Mouse (Mus musculus): ENCODE measurements at regions not wholly inside any gene's neighbourhood (a gene's known extent, or its start where the extent isn't known, plus 50 kb on each side); places are given as distances from the start of the nearest gene placed in this dataset.

- Histone ChIP-seq H3K4me1 (ENCODE audit: control insufficient read depth, insufficient read depth, low read length) (no peaks in the 10 kb centered on the region), H3K4me3 (replicated peaks; ENCODE audit: extremely low read depth, low read depth, low read length) (no peak overlapping the region)
- TF ChIP-seq CTCF (IDR thresholded peaks at IDR 0.05; ENCODE audit: insufficient read depth, low read length) (no peak), POLR2A (IDR thresholded peaks at IDR 0.05; ENCODE audit: borderline replicate concordance, extremely low read depth, low read depth, low read length) (no peak)
- WGBS, result 92% methylated on average over 13 of the region's 13 CpGs
- no peak for DNase-seq
Observed at GRCm38 (mm10) chr2:50744625-50745214, 404.2 kb downstream of the Rnd3 start.

- no peak for TF ChIP-seq CTCF (IDR thresholded peaks at IDR 0.05; ENCODE audit: insufficient read depth, low read length)
- TF ChIP-seq POLR2A (IDR thresholded peaks at IDR 0.05; ENCODE audit: borderline replicate concordance, extremely low read depth, low read depth, low read length), result no peak
- WGBS, result 96% methylated on average over 3 of the region's 3 CpGs
- Histone ChIP-seq H3K4me1 (ENCODE audit: control insufficient read depth, insufficient read depth, low read length) (no peaks in the 10 kb centered on the region), H3K4me3 (replicated peaks; ENCODE audit: extremely low read depth, low read depth, low read length) (no peak overlapping the region)
- DNase-seq, result no peak
Observed at GRCm38 (mm10) chr2:50743785-50744258, 405.1 kb downstream of the Rnd3 start.

DNA sequence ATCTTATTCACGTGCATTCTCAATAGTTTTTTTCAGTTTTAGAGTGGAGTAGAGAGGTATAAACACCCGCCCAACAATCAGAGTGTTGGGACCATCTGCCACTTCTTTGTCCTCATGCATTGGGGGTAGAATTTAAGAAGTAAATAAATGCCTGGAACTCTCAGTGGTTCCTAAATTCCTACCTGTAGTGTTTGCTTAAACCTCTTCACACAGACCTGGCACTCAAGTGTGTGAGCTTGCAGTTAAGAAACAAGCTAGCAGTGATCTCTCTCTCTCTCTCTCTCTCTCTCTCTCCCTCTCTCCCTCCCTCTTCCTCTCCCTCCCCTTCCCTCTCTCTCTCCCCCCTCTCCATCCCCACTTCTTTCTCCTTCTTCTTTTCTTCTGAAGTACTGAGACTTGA is 406.5 kb downstream of the Rnd3 start:
- TF ChIP-seq POLR2A (IDR thresholded peaks at IDR 0.05; ENCODE audit: borderline replicate concordance, extremely low read depth, low read depth, low read length), result no peak
- no peak for TF ChIP-seq CTCF (IDR thresholded peaks at IDR 0.05; ENCODE audit: insufficient read depth, low read length)
- WGBS, result 53% methylated on average over 2 of the region's 2 CpGs
- no peak overlapping the region for H3K4me3 ChIP-seq (replicated peaks; ENCODE audit: extremely low read depth, low read depth, low read length)
- no peaks in the 10 kb centered on the region for H3K4me1 ChIP-seq (ENCODE audit: control insufficient read depth, insufficient read depth, low read length)
- DNase-seq, result no peak

DNA sequence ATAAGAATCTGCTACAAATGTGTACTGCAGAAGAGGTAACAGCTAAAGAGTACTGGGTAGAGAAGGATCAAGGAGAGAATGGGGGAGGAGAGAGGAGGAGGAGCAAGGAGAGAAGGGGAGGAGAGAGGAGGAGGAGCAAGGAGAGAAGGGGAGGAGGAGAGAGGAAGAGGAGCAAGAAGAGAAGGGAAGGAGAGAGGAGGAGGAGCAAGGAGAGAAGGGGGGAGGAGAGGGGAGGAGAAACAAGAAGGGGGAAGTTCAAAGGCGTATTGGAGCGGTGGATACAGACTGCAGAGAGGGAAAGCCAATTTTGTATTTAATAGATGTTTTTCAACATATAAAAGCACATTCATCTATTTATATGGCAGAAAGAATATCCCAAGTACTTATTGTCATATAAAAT is 407.6 kb downstream of the Rnd3 start:
- TF ChIP-seq CTCF (IDR thresholded peaks at IDR 0.05; ENCODE audit: insufficient read depth, low read length) (no peak), POLR2A (IDR thresholded peaks at IDR 0.05; ENCODE audit: borderline replicate concordance, extremely low read depth, low read depth, low read length) (no peak)
- DNase-seq, result no peak
- no peak overlapping the region for H3K4me3 ChIP-seq (replicated peaks; ENCODE audit: extremely low read depth, low read depth, low read length)
- WGBS, result 68% methylated on average over 2 of the region's 2 CpGs
- H3K4me1 ChIP-seq (ENCODE audit: control insufficient read depth, insufficient read depth, low read length), result no peaks in the 10 kb centered on the region

DNA sequence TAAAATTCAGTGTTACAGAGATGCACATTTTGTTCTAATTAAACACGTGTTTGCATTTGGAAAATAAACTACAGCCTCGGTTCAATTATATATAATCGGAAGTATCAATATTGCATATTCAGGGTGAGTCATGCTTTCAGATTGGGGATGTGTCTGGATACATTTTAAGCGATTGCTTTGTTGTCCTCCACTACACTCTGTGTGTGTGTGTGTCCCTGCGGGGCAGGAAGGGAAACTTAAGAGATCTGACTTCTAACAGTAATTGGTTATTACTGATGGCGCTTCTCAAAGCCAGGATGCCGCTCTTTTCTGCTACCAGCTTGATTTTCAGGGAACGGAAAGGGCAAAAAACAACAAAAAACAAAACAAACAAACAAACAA is 409.3 kb downstream of the Rnd3 start:
- no peak overlapping the region for H3K4me3 ChIP-seq (replicated peaks; ENCODE audit: extremely low read depth, low read depth, low read length)
- no peaks in the 10 kb centered on the region for H3K4me1 ChIP-seq (ENCODE audit: control insufficient read depth, insufficient read depth, low read length)
- DNase-seq, result no peak
- WGBS, result 89% methylated on average over 8 of the region's 8 CpGs
- TF ChIP-seq POLR2A (IDR thresholded peaks at IDR 0.05; ENCODE audit: borderline replicate concordance, extremely low read depth, low read depth, low read length) (no peak), CTCF (IDR thresholded peaks at IDR 0.05; ENCODE audit: insufficient read depth, low read length) (no peak)

GRCm38 (mm10) chr2:50738936-50739598 is 409.8 kb downstream of the Rnd3 start:
- Histone ChIP-seq H3K4me3 (replicated peaks; ENCODE audit: extremely low read depth, low read depth, low read length) (no peak overlapping the region), H3K4me1 (ENCODE audit: control insufficient read depth, insufficient read depth, low read length) (no peaks in the 10 kb centered on the region)
- TF ChIP-seq CTCF (IDR thresholded peaks at IDR 0.05; ENCODE audit: insufficient read depth, low read length) (no peak), POLR2A (IDR thresholded peaks at IDR 0.05; ENCODE audit: borderline replicate concordance, extremely low read depth, low read depth, low read length) (no peak)
- no peak for DNase-seq
- 81% methylated on average over 8 of the region's 8 CpGs for WGBS

GRCm38 (mm10) chr2:50737706-50738105 is 411.2 kb downstream of the Rnd3 start:
- Histone ChIP-seq H3K4me3 (replicated peaks; ENCODE audit: extremely low read depth, low read depth, low read length) (no peak overlapping the region), H3K4me1 (ENCODE audit: control insufficient read depth, insufficient read depth, low read length) (no peaks in the 10 kb centered on the region)
- TF ChIP-seq POLR2A (IDR thresholded peaks at IDR 0.05; ENCODE audit: borderline replicate concordance, extremely low read depth, low read depth, low read length) (no peak), CTCF (IDR thresholded peaks at IDR 0.05; ENCODE audit: insufficient read depth, low read length) (no peak)
- WGBS, result 84% methylated on average over 9 of the region's 9 CpGs
- DNase-seq, result no peak

GRCm38 (mm10) chr2:50735029-50735428 is 413.9 kb downstream of the Rnd3 start:
- Histone ChIP-seq H3K4me3 (replicated peaks; ENCODE audit: extremely low read depth, low read depth, low read length) (no peak overlapping the region), H3K4me1 (ENCODE audit: control insufficient read depth, insufficient read depth, low read length) (no peaks in the 10 kb centered on the region)
- no peak for DNase-seq
- WGBS, result 58% methylated on average over 11 of the region's 11 CpGs
- TF ChIP-seq CTCF (IDR thresholded peaks at IDR 0.05; ENCODE audit: insufficient read depth, low read length) (no peak), POLR2A (IDR thresholded peaks at IDR 0.05; ENCODE audit: borderline replicate concordance, extremely low read depth, low read depth, low read length) (no peak)

- TF ChIP-seq POLR2A (IDR thresholded peaks at IDR 0.05; ENCODE audit: borderline replicate concordance, extremely low read depth, low read depth, low read length), result no peak
- no peak for TF ChIP-seq CTCF (IDR thresholded peaks at IDR 0.05; ENCODE audit: insufficient read depth, low read length)
Observed at GRCm38 (mm10) chr2:50706652-50707051, 410.1 kb upstream of the Mmadhc start.

DNA sequence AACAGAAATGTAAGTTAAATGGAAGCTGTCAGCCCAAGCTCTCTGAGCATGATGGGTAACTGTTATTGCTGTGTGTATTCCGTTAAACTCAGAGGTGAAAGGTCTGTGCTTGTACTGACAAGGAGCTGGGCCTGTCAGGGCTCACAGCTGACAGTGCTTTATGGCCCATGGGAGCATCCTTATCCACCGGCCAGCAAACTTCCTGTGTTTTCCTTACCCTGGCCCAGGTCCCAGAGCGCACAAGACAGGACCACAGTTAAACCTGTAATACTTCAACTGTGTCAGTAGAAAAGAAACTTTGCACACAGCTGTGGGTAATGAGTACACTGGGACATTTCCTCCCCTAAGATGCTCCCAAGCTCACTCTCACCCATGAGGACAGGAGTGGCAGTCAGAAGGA is 407.7 kb upstream of the Mmadhc start:
- WGBS, result 43% methylated on average over 3 of the region's 3 CpGs

More at GRCm38 (mm10) chr2:50706652-50707051, 410.1 kb upstream of the Mmadhc start:
- 64% methylated on average over 3 of the region's 3 CpGs for WGBS
- Histone ChIP-seq H3K4me3 (replicated peaks; ENCODE audit: extremely low read depth, low read depth, low read length) (no peak overlapping the region), H3K4me1 (ENCODE audit: control insufficient read depth, insufficient read depth, low read length) (no peaks in the 10 kb centered on the region)
- DNase-seq, result no peak

More for the DNA sequence above, 407.7 kb upstream of the Mmadhc start:
- TF ChIP-seq CTCF (IDR thresholded peaks at IDR 0.05; ENCODE audit: insufficient read depth, low read length) (no peak), POLR2A (IDR thresholded peaks at IDR 0.05; ENCODE audit: borderline replicate concordance, extremely low read depth, low read depth, low read length) (no peak)
- no peak for DNase-seq
- Histone ChIP-seq H3K4me1 (ENCODE audit: control insufficient read depth, insufficient read depth, low read length) (no peaks in the 10 kb centered on the region), H3K4me3 (replicated peaks; ENCODE audit: extremely low read depth, low read depth, low read length) (no peak overlapping the region)

Measured in lung, adult 2 months (tissue).